Mouse (Mus musculus) brown adipose tissue, adult 24 weeks (tissue): ENCODE measurements around the gene Arpc3. TPM values are rescaled to one million over a fixed set of nuclear protein-coding genes. Genes with fewer than 3 reads are reported as not detected.
"Not testable (repeated sequence)": the region's sequence is repeated elsewhere in the genome, so short reads cannot be mapped to it uniquely, and the experiment has no call there.

Experiments
- H3K27ac ChIP-seq: fragments of 200-500 bp; replicated peaks from 2 replicates; pipeline ENCODE4 v1.5.1; 2012; ENCODE audit warnings: low read depth, mild to moderate bottlenecking, low read length
- H3K4me1 ChIP-seq: fragments of 200-500 bp; 2 replicates; pipeline ENCODE4 v1.6.1; 2012; ENCODE audit warnings: low read length, mixed read lengths; ENCODE audit not compliant: control insufficient read depth, insufficient read depth, insufficient read length
- H3K4me3 ChIP-seq: fragments of 200-500 bp; 2 replicates; pipeline ENCODE4 v1.5.1; 2012; ENCODE audit warnings: low read depth, mild to moderate bottlenecking, low read length, moderate library complexity; ENCODE audit not compliant: insufficient read depth
- polyA plus RNA-seq: library from polyadenylated mRNA; stranded (reverse); fragments of >200 nt; gene quantifications from 2 replicates; pipeline ENCODE4 v1.2.4, GENCODE M21; 2012; ENCODE audit not compliant: missing spikeins, insufficient read depth, insufficient read length

The Arpc3 gene
- polyA plus RNA-seq, 1 experiment: 158 TPM

GRCm38 (mm10) chr5:122445051-122445610 is 53.5 kb downstream of the Arpc3 start:
- H3K27ac ChIP-seq: no peak overlapping the region
- no peak overlapping the region for H3K4me3 ChIP-seq
- H3K4me1 ChIP-seq: peaks cover 3% of the 10 kb centered on the region; the same call in 1 of the 2 replicates

- Histone ChIP-seq H3K4me1 (peaks cover 3% of the 10 kb centered on the region; the same call in 1 of the 2 replicates), H3K4me3 (no peak overlapping the region), H3K27ac (no peak overlapping the region; the same call in 1 of the 2 replicates)
Measured at GRCm38 (mm10) chr5:122447857-122448256, 56.2 kb downstream of the Arpc3 start.

- Histone ChIP-seq H3K27ac (0 out of 2 replicates have a peak overlapping the region, but pooled peaks have one; percentile 10), H3K4me3 (no peak overlapping the region), H3K4me1 (peaks cover 3% of the 10 kb centered on the region; the same call in 1 of the 2 replicates)
Measured at GRCm38 (mm10) chr5:122448869-122449268, 57.2 kb downstream of the Arpc3 start.

GRCm38 (mm10) chr5:122449946-122450345 is 58.3 kb downstream of the Arpc3 start:
- Histone ChIP-seq H3K4me3 (no peak overlapping the region), H3K4me1 (peaks cover 3% of the 10 kb centered on the region; the same call in 1 of the 2 replicates), H3K27ac (no peak overlapping the region)

GRCm38 (mm10) chr5:122450913-122451317 is 59.2 kb downstream of the Arpc3 start:
- H3K4me1 ChIP-seq: peaks cover 3% of the 10 kb centered on the region; the same call in 1 of the 2 replicates
- no peak overlapping the region for H3K27ac ChIP-seq
- H3K4me3 ChIP-seq: no peak overlapping the region

GRCm38 (mm10) chr5:122451324-122451723 is 59.6 kb downstream of the Arpc3 start:
- Histone ChIP-seq H3K4me1 (peaks cover 3% of the 10 kb centered on the region; the same call in 1 of the 2 replicates), H3K4me3 (no peak overlapping the region), H3K27ac (no peak overlapping the region)

- no peak overlapping the region for H3K4me3 ChIP-seq
- peaks cover 3% of the 10 kb centered on the region; the same call in 1 of the 2 replicates for H3K4me1 ChIP-seq
- no peak overlapping the region for H3K27ac ChIP-seq
Measured at GRCm38 (mm10) chr5:122452194-122452593, 60.5 kb downstream of the Arpc3 start.

GRCm38 (mm10) chr5:122453188-122453587 is 61.5 kb downstream of the Arpc3 start:
- Histone ChIP-seq H3K4me1 (peaks cover 3% of the 10 kb centered on the region; the same call in 1 of the 2 replicates), H3K27ac (no peak overlapping the region), H3K4me3 (no peak overlapping the region)

GRCm38 (mm10) chr5:122454442-122454841 is 62.8 kb downstream of the Arpc3 start:
- H3K27ac ChIP-seq: no peak overlapping the region
- H3K4me1 ChIP-seq: no peaks in the 10 kb centered on the region; the same call in 1 of the 2 replicates
- H3K4me3 ChIP-seq: no peak overlapping the region

GRCm38 (mm10) chr5:122454883-122455282 is 63.2 kb downstream of the Arpc3 start:
- Histone ChIP-seq H3K27ac (no peak overlapping the region), H3K4me3 (no peak overlapping the region), H3K4me1 (no peaks in the 10 kb centered on the region; the same call in 1 of the 2 replicates)

- no peaks in the 10 kb centered on the region; the same call in 1 of the 2 replicates for H3K4me1 ChIP-seq
- no peak overlapping the region for H3K27ac ChIP-seq
Measured at GRCm38 (mm10) chr5:122455584-122455983, 63.9 kb downstream of the Arpc3 start.

GRCm38 (mm10) chr5:122457054-122457453 is 65.4 kb downstream of the Arpc3 start:
- H3K4me1 ChIP-seq, H3K27ac ChIP-seq, H3K4me3 ChIP-seq: not testable (repeated sequence)

More at GRCm38 (mm10) chr5:122455584-122455983, 63.9 kb downstream of the Arpc3 start:
- H3K4me3 ChIP-seq: no peak overlapping the region

GRCm38 (mm10) chr5:122458066-122458465 is 66.4 kb downstream of the Arpc3 start:
- Histone ChIP-seq H3K4me1 (no peaks in the 10 kb centered on the region; the same call in 1 of the 2 replicates), H3K27ac (no peak overlapping the region), H3K4me3 (no peak overlapping the region)

GRCm38 (mm10) chr5:122459335-122459734 is 67.7 kb downstream of the Arpc3 start:
- no peaks in the 10 kb centered on the region; the same call in 1 of the 2 replicates for H3K4me1 ChIP-seq

GRCm38 (mm10) chr5:122460656-122461055 is 69.0 kb downstream of the Arpc3 start:
- no peaks in the 10 kb centered on the region for H3K4me1 ChIP-seq
- no peak overlapping the region for H3K27ac ChIP-seq
- no peak overlapping the region for H3K4me3 ChIP-seq

More at GRCm38 (mm10) chr5:122459335-122459734, 67.7 kb downstream of the Arpc3 start:
- Histone ChIP-seq H3K4me3 (no peak overlapping the region), H3K27ac (no peak overlapping the region)

GRCm38 (mm10) chr5:122461431-122461830 is 69.8 kb downstream of the Arpc3 start:
- H3K4me1 ChIP-seq: no peaks in the 10 kb centered on the region
- no peak overlapping the region for H3K4me3 ChIP-seq
- no peak overlapping the region for H3K27ac ChIP-seq
